ENCODE assay signal across 10 mouse cellular contexts in the genomic region with DNA sequence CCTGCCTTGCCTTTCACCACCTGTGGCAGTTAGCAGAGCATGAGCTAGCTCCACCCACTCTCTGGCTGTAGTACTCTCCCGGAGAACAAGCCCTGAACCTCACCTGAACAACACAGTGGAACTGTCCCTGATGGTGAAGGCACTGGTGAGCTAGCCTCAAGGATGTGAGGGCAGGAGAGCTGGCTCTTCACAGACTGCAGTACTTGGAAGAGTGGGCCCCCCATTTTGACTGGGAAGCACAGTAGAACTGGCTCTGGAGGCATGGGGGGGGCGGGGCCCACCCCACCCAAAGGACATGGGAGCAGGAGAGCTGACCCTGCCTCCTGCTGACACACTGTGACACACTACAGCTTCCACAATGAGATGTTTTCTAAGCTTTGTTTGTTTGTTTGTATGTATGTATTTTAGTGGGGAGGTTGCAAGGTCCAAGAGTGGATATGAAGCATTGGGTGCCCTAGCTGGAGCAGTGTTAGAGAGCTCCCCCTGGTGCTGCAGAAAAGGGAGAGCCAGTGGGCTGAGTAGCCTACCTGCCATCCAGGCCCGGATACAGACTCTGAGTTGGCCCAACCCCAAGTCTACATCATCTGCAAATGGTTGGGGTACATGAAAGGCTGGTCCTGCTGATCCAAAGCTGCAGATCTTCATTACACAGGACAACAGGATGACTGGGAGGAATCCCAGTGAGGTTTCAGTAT.
DNase-seq lines count a peak whose midpoint lies in the region; ATAC-seq and TF ChIP-seq lines count a peak whose summit lies in the region.
"Had no signal": no experiment of that assay in that cellular context is flagged by ENCODE, and none has a peak within 500 bp of the region (broad histone marks: within the 10 kb centered on the region; RNA-seq: fewer than 3 reads in every experiment).

No protein-coding gene starts in this region.

- H3K36me3 ChIP-seq in midbrain, embryonic 16.5 days (ENCODE audit: control insufficient read depth, insufficient read depth, low read length): no peaks in the 10 kb centered on the region
- H3K36me3 ChIP-seq: embryonic facial prominence, embryonic 15.5 days; liver, embryonic 15.5 days had no signal

- no peak overlapping the region for H3K27ac ChIP-seq in midbrain, embryonic 16.5 days (ENCODE audit: low read length)
- H3K27ac ChIP-seq: embryonic facial prominence, embryonic 15.5 days; liver, embryonic 15.5 days had no signal

- no peaks in the 10 kb centered on the region; the same call in 1 of the 2 replicates for H3K4me1 ChIP-seq in lung, adult 2 months (ENCODE audit: control insufficient read depth, insufficient read depth, low read length)
- no peaks in the 10 kb centered on the region for H3K4me1 ChIP-seq in midbrain, embryonic 16.5 days (ENCODE audit: control insufficient read depth, insufficient read depth, low read length)
- H3K4me1 ChIP-seq: embryonic facial prominence, embryonic 15.5 days; liver, embryonic 15.5 days had no signal

- H3K9me3 ChIP-seq in midbrain, embryonic 16.5 days (replicated peaks; ENCODE audit: control insufficient read depth, low read length, poor library complexity, severe bottlenecking): peaks cover 4% of the 10 kb centered on the region; the same call in 1 of the 2 replicates
- H3K9me3 ChIP-seq: embryonic facial prominence, embryonic 15.5 days; liver, embryonic 15.5 days had no signal

- no peak overlapping the region for H3K4me2 ChIP-seq in midbrain, embryonic 16.5 days (ENCODE audit: low read length)
- H3K4me2 ChIP-seq: embryonic facial prominence, embryonic 15.5 days; liver, embryonic 15.5 days had no signal

- TF ChIP-seq CTCF in lung, adult 2 months (IDR thresholded peaks at IDR 0.05; ENCODE audit: insufficient read depth, low read length): peak; percentile 64

- H3K9ac ChIP-seq in midbrain, embryonic 16.5 days (ENCODE audit: low read depth, low read length): no peak overlapping the region
- H3K9ac ChIP-seq: embryonic facial prominence, embryonic 15.5 days; liver, embryonic 15.5 days had no signal

- 54% methylated on average over 3 of the region's 3 CpGs for WGBS in lung, adult 2 months
- 69% methylated on average over 3 of the region's 3 CpGs for WGBS in midbrain, embryonic 16.5 days

- no peak for TF ChIP-seq POLR2A in lung, adult 2 months (IDR thresholded peaks at IDR 0.05; ENCODE audit: borderline replicate concordance, extremely low read depth, low read depth, low read length)

- no peaks in the 10 kb centered on the region for H3K27me3 ChIP-seq in midbrain, embryonic 16.5 days (ENCODE audit: control insufficient read depth, insufficient read depth, low read depth, low read length)
- H3K27me3 ChIP-seq: embryonic facial prominence, embryonic 15.5 days; liver, embryonic 15.5 days had no signal

- no peak overlapping the region for H3K4me3 ChIP-seq in lung, adult 2 months (replicated peaks; ENCODE audit: extremely low read depth, low read depth, low read length)
- H3K4me3 ChIP-seq in midbrain, embryonic 16.5 days (ENCODE audit: low read depth, low read length): no peak overlapping the region
- H3K4me3 ChIP-seq: embryonic facial prominence, embryonic 15.5 days; liver, embryonic 15.5 days had no signal

- ATAC-seq in CD4-positive, CD25-positive, alpha-beta regulatory T cell, adult 4 months: no peak
- ATAC-seq in midbrain, embryonic 16.5 days: no peak

- DNase-seq in CD4-positive, CD25-positive, alpha-beta regulatory T cell, adult 2 months (ENCODE audit: low read depth, low spot score): peak; percentile 37
- DNase-seq in layer of hippocampus, postnatal 10 days (ENCODE audit: low spot score in 2 of 2): peak; percentile 21 to 45
- no peak for DNase-seq in layer of hippocampus, adult 9-11 months
- peak; percentile 45 for DNase-seq in brain, adult 2 months (ENCODE audit: low read depth, low spot score)
- no peak for DNase-seq in lung, adult 2 months
- DNase-seq in cerebellum, adult 9-10 months: no peak

Comparison
In these comparisons a context has a peak if more than half of its experiments do, and no peak if none do; other contexts are left out.
1. DNase-seq: peak in CD4-positive, CD25-positive, alpha-beta regulatory T cell, adult 2 months (single experiment), layer of hippocampus, postnatal 10 days (2 of 2) and brain, adult 2 months (single experiment); none in layer of hippocampus, adult 9-11 months (single experiment), lung, adult 2 months (single experiment) and cerebellum, adult 9-10 months (single experiment).